Mouse (Mus musculus) lung, postnatal 25 days (tissue): ENCODE measurements around the gene Zfp30.

Source experiments
- DNase-seq: peaks from one replicate; pipeline ENCODE4 v3.0.0; 2022; ENCODE audit warnings: low spot score

Zfp30 gene

DNA sequence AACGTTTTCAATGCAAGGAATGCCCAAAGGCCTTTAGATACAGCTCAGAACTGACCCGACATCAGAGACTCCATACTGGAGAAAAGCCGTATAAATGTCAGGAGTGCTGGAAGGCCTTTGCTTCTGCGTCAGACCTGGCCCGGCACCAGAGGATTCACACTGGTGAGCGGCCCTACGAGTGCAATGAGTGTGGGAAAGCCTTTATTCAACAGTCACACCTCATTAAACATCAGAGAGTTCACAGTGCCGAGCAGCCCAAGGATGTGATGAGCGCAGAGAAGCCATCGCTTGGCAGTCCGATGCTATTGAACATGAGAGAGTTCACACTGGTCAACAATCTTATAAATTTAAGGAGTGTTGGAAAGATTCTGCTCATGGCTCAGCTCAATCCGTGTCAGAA, 46.0 kb downstream of the Zfp30 start:
- DNase-seq, result no peak

DNA sequence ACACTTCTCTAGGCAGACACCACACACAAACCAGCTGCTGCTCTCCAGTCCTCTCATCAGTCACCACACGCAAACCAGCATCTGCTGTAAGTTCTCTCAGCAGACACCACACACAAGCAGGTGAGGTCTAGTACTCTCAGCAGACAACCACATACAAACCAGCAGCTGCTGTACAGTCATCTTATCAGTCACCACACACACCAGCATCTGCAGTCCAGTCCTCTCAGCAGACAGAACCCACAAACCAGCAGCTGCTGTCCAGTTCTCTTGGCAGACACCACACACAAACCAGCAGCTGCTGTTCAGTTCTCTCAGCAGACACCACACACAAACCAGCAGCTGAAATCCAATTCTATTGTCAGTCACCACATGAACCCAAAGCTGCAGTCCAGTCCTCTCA, 53.0 kb downstream of the Zfp30 start:
- DNase-seq, result no peak

DNA sequence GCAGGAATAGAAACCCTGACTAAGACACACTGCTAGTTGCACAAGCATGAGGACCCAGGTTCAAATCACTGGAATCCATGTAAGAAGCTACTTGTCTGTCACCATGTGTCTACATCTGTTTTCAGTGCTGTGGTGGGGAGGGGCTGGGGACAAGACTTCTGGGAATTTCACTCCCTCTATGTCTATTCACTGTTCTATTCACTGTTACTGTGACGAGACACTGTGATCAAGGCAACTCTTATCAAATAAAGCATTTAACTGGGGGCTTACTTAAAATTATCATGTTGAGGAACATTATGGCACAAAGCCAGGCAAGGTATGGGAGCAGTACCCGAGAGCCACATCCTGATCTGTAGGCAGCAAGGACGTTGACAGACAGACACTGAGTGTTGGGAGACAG, 55.5 kb downstream of the Zfp30 start:
- DNase-seq, result no peak

DNA sequence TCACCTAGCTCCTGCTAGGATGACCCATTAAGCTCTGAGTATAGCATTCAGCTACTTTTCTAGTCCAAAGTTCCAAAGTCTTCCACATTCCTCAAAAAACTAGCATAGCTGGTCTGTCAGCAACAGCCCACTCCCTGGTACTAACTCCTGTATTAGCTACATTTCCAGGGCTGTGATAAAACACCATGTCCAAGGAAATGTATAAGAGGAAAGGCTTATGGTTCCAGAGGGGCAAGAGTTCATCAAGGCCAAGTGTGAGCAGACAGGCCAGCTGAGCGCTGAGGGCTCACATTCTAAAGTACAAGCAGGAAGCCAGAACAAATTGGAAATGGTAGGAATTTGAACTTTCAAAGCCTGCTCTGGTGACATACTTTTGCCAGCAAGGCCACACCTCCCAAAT, 58.3 kb downstream of the Zfp30 start:
- DNase-seq, result no peak
